Mouse (Mus musculus) cerebellum, postnatal 36 days (tissue): ENCODE measurements at regions not wholly inside any gene's neighbourhood (a gene's known extent, or its start where the extent isn't known, plus 50 kb on each side); places are given as distances from the start of the nearest gene placed in this dataset.

Experiments used
- DNase-seq, 2 experiments: peaks; one replicate each; pipeline ENCODE4 v3.0.0; 2021 to 2022; ENCODE audit warnings: mixed read lengths in 2 of 2

DNA sequence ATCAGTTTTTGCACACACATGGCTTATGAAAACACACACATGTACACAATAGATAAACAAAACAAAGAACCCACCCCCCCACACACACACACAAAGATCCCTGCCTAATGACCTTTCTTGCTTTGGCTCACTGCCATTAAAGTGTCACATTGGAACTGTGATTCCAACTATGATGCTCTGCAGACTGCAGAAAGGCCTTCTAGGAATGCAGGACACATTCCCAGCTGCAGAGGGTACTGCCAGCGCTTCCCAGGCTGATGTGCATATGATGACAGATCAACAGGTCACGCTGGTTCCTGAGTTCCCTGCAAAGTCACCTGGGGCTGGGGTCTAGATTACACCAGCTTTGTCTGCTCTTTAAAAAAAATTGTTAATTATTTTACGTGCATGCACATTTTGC is 68.1 kb upstream of the Ppm1j start:
- no peak for DNase-seq

DNA sequence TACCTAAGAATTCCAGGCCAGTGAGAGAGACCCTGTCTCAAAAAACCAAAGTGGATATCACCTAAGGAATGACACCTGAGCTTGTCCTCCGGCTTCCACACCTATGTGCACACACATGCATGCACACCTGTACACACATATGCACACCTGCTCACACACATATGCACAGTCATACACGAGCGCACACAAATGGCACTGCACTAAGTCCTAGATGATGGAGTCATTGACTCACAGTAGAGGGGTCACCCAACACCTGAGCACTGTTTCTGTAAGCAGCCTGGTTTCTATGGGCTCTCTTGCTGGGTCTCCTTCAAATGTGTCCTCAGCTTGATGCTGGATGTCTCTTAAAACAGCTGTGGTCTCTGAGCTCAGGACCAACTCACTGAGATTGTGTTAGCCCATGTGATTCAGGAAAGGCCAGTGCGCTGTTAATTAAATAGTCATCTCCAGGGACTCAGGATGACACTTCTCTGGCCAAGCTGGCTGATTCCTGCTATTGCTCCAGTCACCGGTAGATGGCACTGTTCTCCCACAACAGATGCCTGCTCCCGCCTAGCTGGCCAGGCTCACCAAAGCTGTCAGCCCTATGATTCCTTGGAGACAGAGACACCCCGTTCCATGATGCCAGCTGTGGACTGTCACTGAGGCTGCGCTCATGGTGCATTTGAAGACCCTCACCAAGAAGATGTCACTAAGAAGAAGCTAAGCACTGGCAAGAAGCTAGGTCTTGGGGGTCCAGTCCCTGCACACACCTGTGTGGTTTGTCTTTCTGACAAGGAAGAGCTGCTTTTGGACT is 66.8 kb upstream of the Ppm1j start:
- DNase-seq, result peak; percentile 69 to 77

DNA sequence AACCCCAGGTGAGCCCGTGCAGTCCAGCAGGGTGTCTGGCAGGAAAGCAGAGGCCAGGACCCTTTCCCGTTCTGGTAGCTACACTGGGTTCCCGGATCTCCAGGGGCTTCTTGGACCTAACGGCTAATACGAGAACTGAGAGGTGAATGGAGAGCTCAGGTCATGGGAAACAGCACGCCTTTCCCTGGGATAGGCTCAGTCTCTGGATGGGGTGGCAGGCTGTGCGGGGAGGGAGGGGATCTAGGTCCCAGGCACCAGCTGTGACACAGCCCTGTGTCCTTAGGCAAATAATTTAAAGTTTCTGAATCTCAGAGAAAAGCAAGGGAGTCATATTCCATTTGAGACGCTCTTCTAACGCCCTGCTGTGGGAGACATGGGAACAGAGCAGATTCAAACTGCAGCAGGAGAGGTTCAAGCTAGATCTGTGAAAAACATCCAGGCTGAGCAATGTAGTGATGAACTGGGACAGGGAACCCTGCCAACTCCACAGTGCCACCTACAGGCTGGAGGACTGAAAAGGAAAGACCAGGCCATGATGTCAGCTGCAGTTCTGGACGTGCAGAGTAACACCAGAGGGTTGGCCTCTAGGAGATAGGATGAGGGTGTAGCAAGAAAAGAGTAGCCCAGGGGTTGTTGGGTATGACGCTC is 66.1 kb upstream of the Ppm1j start:
- peak; percentile 33 to 34 for DNase-seq
